Mouse (Mus musculus) gastrocnemius, adult 18-20 months (tissue): ENCODE data around the gene Slc32a1. TPM values are rescaled to one million over a fixed set of nuclear protein-coding genes. Genes with fewer than 3 reads are reported as not detected.
A peak's percentile ranks its signal among the peaks of the same experiment; 100 is the strongest.

Experiments
- DNase-seq: peaks from one replicate; pipeline ENCODE4 v3.0.0; 2021; ENCODE audit warnings: low spot score
- total RNA-seq, 2 experiments: library from RNA; stranded (reverse); gene quantifications; 2 replicates each; pipeline ENCODE4 v1.2.3; 2021

The Slc32a1 gene
- total RNA-seq, 2 experiments from 2014 or later, result not detected

DNA sequence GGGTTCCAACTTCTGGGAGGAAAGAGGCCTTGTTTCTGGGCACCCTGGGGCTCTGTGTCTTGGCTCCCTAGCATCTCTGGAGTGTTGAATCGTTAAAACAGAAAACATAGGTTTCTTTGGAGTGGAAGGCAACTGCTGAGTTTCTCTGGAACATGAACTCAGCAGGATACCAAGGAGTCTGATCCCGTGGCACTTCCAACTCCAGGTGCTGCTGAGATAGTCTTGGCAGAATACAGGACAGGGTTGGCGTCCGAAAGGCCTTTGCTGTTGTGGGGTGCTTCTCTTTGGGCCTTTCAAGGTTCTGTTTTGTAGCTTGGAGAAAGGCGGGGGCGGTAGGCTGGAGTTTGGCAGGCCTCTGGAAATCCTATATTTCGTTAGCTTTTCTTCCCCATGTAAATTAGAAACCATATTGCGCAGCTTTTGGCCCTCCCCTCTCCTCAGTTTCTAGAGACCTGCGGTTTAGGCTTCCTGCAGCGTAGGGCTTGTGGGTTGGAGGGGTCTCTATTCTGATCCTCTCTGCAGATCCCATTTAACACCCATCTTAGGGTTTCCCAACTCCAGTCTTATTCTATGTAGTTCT, 2.2 kb downstream of the Slc32a1 start:
- no peak for DNase-seq

DNA sequence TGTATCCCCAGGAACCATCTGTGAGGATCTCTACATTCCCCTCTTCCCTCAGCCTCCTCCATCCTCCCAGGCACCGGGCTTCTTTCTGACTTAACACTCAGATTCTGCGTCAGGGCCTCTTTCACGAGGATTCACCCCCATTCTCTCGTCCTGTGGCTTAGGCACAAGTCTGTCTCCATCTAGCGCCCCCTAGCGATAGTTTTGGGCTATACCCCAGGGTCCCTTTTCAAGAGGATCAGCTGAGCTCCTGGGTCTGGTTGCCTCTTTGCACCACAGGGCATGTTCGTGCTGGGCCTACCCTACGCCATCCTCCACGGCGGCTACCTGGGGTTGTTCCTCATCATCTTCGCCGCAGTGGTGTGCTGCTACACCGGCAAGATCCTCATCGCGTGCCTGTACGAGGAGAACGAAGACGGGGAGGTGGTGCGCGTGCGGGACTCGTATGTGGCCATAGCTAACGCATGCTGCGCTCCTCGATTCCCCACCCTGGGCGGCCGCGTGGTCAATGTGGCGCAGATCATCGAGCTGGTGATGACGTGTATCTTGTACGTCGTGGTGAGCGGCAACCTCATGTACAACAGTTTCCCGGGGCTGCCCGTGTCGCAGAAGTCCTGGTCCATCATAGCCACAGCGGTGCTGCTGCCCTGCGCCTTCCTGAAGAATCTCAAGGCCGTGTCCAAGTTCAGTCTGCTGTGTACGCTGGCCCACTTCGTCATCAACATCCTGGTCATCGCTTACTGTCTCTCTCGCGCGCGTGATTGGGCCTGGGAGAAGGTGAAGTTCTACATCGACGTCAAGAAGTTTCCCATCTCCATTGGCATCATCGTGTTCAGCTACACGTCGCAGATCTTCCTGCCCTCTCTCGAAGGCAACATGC, 3.2 kb downstream of the Slc32a1 start:
- DNase-seq, result peak; percentile 24

DNA sequence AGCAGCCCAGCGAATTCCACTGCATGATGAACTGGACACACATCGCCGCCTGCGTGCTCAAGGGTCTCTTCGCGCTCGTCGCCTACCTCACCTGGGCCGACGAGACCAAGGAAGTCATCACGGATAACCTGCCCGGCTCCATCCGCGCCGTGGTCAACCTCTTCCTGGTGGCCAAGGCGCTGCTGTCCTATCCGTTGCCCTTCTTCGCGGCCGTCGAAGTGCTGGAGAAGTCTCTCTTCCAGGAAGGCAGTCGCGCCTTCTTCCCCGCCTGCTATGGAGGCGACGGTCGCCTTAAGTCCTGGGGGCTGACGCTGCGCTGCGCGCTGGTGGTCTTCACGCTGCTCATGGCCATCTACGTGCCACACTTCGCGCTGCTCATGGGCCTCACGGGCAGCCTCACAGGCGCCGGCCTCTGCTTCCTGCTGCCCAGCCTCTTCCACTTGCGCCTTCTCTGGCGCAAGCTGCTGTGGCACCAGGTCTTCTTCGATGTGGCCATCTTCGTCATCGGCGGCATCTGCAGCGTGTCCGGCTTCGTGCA, 3.9 kb downstream of the Slc32a1 start:
- no peak for DNase-seq

DNA sequence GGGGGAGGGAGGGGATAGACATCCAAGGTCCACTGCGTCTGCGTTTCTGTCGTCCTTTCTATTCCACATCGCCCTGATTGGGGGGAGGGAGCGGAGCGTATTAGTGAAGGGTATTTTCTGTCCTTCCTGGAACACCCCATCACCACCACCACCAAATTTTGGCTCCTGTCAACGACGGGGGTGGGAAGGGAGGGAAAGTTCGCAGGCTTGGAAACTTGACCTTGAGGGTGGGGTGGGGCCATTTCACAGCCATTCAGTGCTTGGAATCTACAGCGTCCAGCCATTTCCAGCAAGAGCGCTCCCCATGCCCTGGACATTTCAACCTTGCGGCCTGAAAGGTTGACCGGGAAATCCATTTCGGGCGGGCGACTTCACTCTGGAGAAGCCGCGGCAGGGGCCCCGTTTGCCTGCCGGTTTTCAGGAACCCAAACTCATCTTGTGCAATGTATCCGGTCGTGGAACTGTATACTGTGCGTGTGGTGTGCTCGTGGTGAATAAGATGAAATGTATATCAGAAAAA, 4.7 kb downstream of the Slc32a1 start:
- no peak for DNase-seq

DNA sequence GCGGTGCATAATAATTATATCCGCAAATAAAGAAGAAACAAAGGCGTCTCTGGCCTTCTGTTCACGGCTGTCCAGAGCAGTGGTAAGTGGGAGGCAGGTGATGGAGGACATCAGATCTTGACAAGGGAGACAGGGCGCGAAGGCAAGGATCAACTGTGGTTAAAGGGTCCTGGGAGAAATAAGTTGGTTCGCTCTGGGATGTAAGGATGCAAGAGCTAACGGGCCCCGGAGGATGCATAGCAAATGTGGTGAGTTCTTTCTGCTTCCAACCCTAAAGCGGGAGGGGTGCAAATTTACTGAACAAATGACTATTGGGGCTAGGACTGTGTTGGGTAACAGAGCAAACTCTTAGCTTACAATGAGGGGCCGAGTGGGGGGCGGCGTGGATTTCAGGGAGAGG, 5.1 kb downstream of the Slc32a1 start:
- no peak for DNase-seq

DNA sequence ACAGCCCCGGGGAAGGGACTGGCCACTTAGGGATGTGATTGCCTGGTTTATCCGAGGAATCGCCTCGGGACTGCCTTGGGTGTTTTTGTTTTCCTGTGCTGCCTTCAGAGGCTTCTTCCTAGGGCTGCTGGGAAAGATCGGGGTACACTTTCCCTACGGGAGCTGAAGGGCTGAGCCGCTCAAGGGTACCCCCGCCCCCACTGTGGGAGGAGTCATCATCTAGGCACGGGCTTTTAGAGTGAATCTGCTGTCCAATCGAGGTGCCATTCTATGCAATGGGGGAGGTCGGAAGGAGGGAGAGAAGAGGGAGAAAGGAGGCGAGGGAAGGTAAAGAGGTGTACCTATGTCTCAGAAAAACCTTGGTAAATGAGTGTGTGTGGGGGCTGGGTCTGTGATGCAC, 5.7 kb downstream of the Slc32a1 start:
- DNase-seq, result no peak

DNA sequence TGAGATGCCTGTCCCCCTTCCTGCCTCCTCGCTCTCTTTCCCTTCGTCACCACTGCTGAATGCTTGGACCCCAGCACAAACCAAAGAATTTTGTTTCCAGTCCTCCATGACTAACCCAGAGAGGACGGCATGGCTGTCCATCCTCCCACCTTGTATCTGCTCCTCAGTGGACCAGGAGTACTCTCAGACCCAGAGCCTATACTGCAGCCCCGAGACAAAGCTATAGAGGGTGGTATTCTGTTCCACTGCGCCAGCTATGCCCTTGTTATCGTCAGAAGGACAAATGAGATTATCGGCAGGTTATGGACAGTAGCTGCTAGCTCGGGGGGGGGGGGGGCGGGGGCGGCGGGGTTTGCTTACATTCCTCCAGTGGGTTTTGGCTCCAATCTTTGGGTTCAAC, 6.2 kb downstream of the Slc32a1 start:
- DNase-seq, result no peak

DNA sequence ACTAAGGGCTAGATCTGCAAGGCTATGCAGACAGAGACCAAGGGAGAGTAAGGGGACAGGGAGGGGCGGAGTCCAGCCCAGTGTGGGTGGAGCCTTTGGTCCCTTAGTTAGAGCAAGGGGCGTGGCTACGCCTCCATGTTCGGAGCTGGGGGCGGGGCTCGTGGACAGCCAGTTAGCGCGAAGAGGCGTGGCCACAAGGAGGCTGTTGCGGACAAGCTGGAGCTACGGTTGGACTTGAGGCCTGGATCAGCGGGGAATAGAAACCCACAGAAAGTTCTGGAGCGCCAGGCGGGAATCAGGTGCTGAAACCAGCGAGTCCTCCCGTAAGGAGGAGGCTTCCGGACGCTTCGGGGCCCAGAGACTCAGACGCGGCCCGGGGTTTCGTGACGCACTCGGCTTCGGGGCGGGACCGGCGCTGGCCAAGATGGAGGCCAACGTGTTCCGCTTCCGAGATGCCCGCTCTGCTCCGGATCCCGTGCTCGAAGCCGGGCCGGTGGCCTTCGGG, 14.2 kb downstream of the Slc32a1 start, which contains the start of gene Actr5:
Actr5 (plus strand) TSS at position 171 of the 505 bp plus-strand sequence.
- DNase-seq, result peak; percentile 94

DNA sequence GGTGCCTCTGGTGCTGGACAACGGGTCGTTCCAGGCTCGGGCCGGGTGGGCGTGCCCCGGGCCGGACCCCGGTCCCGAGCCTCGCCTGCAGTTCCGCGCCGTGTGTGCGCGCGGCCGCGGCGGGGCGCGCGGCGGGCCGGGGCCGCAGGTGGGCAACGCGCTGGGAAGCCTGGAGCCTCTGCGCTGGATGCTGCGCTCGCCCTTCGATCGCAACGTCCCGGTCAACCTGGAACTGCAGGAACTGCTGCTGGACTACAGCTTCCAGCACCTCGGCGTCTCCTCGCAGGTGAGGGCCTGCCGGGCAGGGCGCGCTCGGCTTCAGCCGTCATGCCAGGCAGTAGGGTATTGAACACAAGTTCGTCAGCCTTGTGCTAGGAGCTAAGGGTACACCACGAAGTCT, 14.7 kb downstream of the Slc32a1 start:
- no peak for DNase-seq

DNA sequence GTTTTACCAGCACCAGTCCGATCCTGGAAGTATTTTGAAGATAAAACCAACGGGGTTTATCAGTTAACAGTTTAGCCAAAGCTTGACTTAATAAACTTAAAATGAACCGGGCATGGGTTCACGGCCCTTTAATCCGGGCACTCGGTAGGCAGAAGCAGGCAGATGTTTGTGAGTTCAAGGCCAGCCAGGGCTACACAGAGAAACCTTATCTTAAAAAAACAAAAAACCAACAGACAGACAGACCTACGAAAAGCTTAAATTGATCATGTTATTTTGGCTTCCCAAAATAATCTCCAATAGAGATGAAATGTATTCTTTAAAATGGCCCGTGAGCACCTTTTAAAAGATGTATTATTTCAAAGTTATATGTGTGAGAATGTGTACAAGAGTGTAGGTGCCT, 15.1 kb downstream of the Slc32a1 start:
- DNase-seq, result no peak

DNA sequence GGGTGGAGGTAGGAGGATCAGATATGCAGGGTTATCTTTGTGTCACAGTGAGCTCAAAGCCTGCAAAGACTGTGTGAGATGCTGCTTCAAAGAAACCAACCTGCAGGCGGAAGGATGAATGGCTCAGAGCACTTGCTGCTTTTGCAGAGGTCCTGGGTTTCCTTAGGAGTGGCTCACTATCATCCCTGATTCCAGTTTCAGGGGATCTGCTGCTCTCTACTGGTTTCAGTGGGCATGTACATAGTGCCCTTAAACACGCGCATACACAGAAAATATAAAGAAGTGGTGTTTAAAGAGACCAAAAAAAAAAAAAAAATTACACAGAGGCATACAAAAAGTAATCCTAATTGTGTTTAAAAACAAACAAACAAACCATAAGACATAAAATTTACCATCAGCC, 18.3 kb downstream of the Slc32a1 start:
- no peak for DNase-seq

DNA sequence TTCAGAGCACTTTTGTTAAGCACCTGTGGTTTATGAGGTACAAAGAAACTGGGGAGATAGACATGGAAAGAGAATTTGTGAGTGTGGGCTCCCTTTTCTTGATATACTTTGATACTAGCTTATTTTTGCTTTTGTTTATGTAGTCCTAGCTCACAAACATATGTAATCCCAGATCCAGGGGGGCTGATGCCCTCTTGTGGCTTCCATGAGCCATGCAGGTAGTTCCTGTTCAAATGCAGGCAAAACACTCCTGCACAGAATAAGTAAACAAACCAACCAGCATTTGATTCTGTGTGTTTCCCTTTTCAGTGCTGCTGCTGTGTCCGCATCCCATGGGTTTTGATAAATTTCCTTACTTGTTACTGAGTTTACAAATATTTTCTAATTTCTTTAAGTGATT, 18.8 kb downstream of the Slc32a1 start:
- peak; percentile 16 for DNase-seq

DNA sequence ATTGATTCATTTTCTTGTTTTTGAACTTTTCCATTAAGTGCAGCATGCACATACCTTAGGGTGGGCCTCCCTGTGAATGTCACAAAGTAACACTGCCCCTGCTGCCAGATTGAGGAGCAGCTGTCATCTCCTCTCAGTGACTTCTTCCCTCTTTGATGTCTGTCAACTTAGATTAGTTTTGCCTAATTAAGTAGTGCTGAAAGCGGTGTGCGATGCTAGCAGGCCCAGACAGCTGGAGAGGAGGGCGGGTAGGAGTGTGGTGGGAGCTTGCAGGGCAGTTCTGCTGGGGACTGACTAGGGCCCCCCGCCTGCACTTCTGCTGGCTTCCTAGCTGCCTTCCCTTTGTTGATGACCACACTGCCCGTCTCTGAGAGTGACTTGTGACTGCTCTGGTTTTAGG, 21.3 kb downstream of the Slc32a1 start:
- no peak for DNase-seq

DNA sequence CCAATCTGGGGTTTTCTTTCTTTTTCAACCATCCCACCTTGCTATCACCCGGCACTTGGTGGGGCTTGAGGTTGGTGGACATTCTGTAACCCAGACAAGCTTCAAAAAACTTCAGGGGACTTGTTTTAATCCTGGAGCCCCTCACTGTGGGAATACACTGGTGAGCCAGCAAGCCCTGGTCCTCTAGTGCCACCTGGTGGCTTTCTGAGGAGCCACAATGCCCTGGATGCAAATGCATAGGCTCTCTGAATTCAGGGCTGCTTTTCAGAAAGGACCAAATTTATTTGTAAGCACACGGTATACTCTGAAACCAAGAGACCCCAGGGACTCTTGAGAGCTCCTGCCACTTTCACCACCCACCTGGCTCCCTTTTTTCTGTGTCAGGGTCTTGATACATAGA, 31.3 kb downstream of the Slc32a1 start:
- peak; percentile 43 for DNase-seq

DNA sequence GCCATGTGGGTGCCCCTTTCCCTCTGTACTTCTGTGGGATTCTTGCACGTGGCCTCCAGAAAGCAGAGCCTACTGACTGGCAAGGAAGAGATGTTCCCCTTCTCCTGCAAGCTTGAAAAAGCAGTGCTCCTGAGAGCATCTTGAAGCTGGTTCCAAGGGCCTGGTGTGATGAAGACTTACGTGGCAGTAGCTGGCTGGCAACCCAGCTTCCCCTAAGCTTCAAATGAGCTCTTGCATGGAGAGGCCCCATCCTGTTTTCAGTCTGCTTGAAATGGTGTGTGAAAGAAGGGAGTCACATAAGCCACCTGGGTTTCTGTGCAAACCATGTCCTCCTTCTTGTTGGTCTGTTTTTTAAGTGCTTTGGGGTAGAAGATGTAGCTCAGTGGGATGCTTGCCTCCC, 32.0 kb downstream of the Slc32a1 start:
- no peak for DNase-seq

DNA sequence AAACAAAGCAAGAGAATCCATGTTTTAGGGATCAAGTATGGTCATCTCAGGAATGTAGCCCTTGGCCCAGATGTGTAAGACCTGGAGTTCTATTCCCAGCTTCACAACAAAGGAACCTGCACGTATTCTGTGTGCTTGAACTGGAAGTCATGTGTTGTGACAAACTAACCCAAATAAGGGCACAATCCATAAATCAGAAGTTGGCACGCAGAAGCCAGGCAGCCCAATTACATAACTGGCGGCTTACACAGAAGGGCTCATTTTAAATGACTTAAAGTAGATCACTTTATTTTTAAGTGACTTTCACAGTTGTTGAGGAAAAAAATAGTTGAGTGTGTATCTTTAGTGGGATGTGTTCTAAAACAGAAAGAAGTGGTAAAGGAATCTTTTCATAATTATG, 33.2 kb downstream of the Slc32a1 start:
- DNase-seq, result no peak

DNA sequence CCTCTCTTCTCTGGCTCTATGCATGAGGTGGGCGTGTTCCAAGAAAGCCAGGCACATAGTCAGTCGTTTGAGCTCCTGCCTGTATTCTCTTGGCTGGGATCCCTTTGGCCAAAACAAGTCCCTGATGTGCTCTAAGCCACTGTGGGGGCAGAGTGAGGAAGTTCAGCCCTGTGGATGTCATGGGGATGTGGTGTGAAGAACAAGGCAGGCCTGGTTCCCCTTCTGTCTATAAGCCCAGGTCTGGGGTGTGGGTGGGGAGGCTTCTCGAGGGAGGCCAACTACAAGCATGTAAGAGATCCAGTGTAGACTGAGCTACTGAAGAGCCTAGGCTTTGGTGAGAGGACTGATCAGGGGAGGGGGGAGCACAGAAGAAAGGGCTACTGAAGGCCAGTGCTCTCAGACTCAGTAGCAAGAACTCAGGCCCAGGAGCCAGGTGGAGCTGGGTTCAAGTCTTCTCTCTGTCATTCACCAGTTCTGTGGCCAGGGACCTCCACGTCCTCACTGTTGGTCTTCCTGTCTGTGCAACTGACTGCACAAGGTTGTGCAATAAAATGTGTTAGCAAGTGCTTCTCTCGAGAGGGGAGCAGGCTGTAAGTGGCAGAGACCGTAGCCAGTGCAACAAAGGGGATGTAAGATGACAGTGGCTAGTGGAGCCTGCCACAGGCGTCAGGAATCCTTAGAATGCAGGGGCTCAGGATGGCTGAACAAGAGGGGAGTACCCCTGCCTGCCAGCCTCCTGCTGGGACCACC, 40.8 kb downstream of the Slc32a1 start:
- no peak for DNase-seq

DNA sequence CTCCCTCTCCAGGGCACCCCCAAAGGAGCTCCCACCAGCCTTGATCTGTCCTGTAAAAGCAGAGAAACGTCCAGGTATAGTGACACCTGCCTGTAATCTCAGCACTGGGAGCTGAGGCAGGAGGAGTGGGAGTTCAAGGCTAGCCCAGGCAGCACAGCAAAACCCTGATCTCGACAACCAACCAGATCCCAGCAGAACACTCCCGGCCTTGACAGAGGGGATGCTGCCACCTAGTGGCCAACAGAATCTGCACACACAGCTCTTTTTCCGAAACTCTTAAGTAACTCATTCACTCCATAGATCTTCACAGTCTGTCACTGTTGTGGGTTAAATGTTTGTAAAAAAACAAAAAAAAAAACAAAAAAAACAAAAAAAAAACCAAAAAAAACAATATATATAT, 42.4 kb downstream of the Slc32a1 start:
- DNase-seq, result peak; percentile 64

DNA sequence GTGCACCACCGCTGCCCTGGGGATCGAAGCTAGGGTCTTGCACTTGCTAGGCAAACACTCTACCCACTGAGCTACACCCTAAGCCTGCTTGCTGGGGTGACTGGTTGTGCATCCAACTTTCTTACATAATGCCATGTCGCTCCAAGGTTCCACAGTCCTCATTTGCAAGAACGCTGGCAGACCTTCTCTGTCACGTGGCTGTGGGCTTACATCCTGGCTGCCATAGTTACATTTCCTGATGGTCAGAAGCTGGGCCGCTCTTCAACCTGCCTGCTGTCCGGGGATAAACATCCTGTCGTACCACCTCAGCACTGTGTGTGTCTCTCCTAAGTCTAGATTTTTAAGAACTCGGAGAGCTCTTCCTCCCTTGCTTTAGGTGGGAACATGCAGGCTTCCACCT, 44.1 kb downstream of the Slc32a1 start:
- DNase-seq, result no peak

DNA sequence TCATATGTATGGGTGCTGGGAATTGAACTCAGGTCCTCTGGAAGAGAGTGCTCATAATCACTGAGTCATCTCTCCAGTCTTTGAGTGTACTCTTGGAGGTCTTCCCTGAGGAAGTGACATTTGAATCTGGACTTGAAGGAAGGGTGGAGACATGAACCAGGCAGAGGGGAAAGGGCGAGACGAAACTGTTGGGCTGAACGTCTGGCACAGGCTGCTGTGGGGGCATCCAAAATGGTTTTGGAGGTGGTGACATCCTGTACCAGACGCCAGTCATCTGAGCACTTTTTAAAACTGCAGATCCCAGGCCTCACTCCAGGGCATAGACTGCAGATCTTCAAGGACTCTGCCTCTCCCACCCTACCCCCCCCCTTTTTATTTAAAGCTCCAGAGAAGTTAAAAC, 45.2 kb downstream of the Slc32a1 start:
- DNase-seq, result no peak

DNA sequence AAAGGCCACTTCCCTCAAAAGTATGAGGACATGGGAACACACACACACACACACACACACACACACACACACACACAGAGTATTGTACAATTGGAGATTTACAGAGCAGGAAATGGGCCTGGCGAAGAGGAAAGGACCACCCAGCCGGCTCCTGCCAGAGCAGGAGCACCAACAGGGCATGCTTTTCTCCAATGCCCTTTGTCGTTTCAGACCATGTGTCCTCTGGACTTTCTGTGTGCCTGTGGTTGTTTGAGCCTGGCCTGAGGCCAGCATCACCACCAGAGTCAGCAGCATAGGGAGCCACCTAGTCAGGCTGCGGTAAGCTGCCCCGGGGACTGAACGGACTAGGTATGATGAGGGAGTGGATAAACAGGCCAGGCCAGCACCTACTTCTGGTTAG, 48.3 kb downstream of the Slc32a1 start:
- DNase-seq, result no peak

DNA sequence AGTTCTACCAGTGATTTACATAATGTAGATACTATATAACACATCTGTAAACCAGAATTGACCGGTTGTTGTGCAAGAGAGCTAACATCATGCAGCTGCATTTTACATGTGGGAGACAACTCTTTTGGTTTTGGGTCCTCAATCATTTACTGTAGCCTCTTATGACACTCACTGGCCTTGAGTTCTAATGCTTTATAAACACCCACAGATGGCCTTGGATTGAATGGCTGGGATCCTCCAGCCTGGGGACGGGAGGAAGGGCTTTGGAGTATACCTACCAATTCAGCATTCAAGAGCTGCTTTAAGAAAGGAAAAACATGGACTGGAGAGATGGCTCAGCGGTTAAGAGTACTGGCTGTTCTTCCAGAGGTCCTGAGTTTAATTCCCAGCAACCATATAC, 48.8 kb downstream of the Slc32a1 start:
- DNase-seq, result no peak
